Mouse (Mus musculus) limb, embryonic 10.5 days (tissue): ENCODE measurements around the gene Dab2ip. TPM values are rescaled to one million over a fixed set of nuclear protein-coding genes. Genes with fewer than 3 reads are reported as not detected.

Experiments used
- DNase-seq: peaks from one replicate; pipeline ENCODE4 v3.0.0-alpha.2; 2017; ENCODE audit warnings: low spot score
- H3K27ac ChIP-seq: fragments of 300-500 bp; sonication (generic); 2 replicates; pipeline ENCODE4 v1.5.1; 2016; ENCODE audit warnings: mild to moderate bottlenecking
- H3K27me3 ChIP-seq: fragments of 300-500 bp; sonication (generic); 2 replicates; pipeline ENCODE4 v1.6.1; 2016; ENCODE audit warnings: low read depth, mild to moderate bottlenecking; ENCODE audit not compliant: poor library complexity, severe bottlenecking
- H3K36me3 ChIP-seq: fragments of 300-500 bp; sonication (generic); 2 replicates; pipeline ENCODE4 v1.6.1; 2016; ENCODE audit warnings: mild to moderate bottlenecking, moderate library complexity
- H3K4me1 ChIP-seq: fragments of 300-500 bp; sonication (generic); 2 replicates; pipeline ENCODE4 v1.6.1; 2016
- H3K4me3 ChIP-seq: fragments of 300-500 bp; sonication (generic); 2 replicates; pipeline ENCODE4 v1.5.1; 2016; ENCODE audit warnings: mild to moderate bottlenecking, moderate library complexity
- H3K9me3 ChIP-seq: fragments of 300-500 bp; sonication (generic); replicated peaks from 2 replicates; pipeline ENCODE4 v1.6.1; 2016; ENCODE audit warnings: mild to moderate bottlenecking
- WGBS: fragments of 180-500 bp; shearing (Covaris S2); methylation state at CpG from one replicate; pipeline ENCODE4 v1.1.7; 2016; 5-methylcytosine and 5-hydroxymethylcytosine counted together
- polyA plus RNA-seq: library from polyadenylated mRNA; unstranded; fragments of >200 nt; fragmentation: Nextera tagmentation; extraction: Ambion mirVana; gene quantifications from 2 replicates; pipeline ENCODE4 v1.2.1, GENCODE M21; 2016

The Dab2ip gene
- polyA plus RNA-seq, 1 experiment from 2014 or later: 49.7 TPM

DNA sequence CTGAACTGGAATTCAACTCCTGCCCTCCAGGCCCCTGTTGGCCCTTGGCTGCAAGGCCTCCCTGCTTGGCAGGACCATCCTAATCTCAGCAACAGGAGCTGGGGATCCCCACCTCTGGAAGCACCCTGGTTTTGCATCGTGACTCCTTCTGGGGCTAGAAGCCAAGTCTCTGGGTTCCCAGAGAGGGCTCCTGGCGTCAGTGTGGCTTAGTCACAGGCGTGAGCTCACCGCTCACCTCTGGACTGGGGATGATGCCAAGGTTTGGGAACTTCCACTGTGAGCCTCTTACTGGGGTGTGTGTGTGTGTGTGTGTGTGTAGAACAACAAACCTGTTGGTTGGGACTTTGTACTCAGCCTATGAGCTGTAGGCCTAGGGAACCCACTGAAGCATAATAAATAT is 31.7 kb downstream of the Dab2ip start:
- no peak for DNase-seq
- Histone ChIP-seq H3K4me1 (peaks cover 46% of the 10 kb centered on the region), H3K9me3 (no peaks in the 10 kb centered on the region), H3K27me3 (peaks cover 58% of the 10 kb centered on the region), H3K27ac (no peak overlapping the region), H3K36me3 (no peaks in the 10 kb centered on the region), H3K4me3 (no peak overlapping the region)
- WGBS: 89% methylated on average over 4 of the region's 4 CpGs

- no peaks in the 10 kb centered on the region for H3K36me3 ChIP-seq
- H3K9me3 ChIP-seq: no peaks in the 10 kb centered on the region
- 76% methylated on average over 14 of the region's 14 CpGs for WGBS
- no peak overlapping the region for H3K27ac ChIP-seq
- DNase-seq: no peak
- peaks cover 38% of the 10 kb centered on the region for H3K4me1 ChIP-seq
- H3K4me3 ChIP-seq: no peak overlapping the region
- H3K27me3 ChIP-seq: peaks cover 37% of the 10 kb centered on the region
These were observed 34.1 kb downstream of the Dab2ip start for GRCm38 (mm10) chr2:35591961-35592724.

DNA sequence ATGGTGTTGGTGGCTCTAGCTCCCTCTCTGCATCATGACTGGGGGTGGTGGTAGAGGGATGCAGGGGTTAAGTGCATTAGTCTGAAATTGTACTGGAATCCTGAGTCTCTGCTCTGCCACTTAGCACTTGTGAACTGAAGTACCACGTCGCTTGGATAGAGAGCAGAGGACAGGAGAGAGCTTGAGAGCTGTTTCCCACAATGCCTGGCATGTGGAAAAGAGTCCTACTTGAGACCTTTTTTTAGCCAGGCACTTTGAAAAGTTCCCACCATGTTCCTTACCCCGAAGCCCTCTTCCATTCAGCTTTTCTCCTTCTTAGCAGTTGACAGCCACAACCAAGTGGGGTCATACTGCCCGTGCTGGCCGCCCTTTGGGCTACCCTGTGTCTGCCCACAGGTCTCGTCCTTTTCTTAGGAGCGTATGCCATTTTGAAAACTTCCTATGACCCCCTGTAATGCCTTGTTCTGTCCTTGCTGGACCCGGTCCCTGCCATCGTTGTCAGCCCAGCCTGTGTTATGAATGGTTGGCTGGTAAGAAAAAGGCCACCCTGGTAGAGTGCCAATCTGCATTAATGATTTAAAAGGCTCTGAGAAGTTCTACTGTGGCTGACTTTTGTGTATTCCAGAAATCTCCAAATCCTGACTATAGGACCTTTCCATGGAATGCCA is 34.8 kb downstream of the Dab2ip start:
- no peak for DNase-seq
- Histone ChIP-seq H3K27me3 (peaks cover 30% of the 10 kb centered on the region), H3K4me3 (no peak overlapping the region), H3K27ac (no peak overlapping the region), H3K9me3 (no peaks in the 10 kb centered on the region), H3K36me3 (no peaks in the 10 kb centered on the region), H3K4me1 (peaks cover 38% of the 10 kb centered on the region)
- WGBS: 89% methylated on average over 9 of the region's 9 CpGs

DNA sequence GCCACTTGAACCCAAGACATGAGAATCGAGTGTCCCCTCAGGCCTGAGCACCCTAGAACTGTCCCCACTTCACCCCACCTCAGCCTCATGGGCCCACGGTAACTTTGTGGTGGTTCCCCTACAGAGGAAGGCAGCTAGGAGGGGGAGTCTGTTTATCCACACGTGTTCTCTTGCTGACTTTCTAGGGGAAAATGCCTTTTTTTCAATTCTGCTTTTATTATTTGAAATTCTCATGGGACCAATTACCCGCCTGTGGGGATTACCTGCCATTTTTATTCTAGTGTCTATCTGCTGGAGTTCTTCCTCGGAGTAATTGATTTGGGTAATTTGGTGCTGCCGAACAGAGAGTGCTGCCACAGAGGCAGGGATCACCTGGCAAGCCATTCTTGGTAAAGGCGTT is 35.8 kb downstream of the Dab2ip start:
- Histone ChIP-seq H3K27ac (no peak overlapping the region), H3K4me1 (peaks cover 34% of the 10 kb centered on the region)
- WGBS: 79% methylated on average over 7 of the region's 7 CpGs

GRCm38 (mm10) chr2:35595102-35595501 is 37.0 kb downstream of the Dab2ip start:
- WGBS: 84% methylated on average over 1 of the region's 1 CpGs

More for the DNA sequence above, 35.8 kb downstream of the Dab2ip start:
- no peaks in the 10 kb centered on the region for H3K36me3 ChIP-seq
- DNase-seq: no peak
- H3K4me3 ChIP-seq: no peak overlapping the region
- no peaks in the 10 kb centered on the region for H3K9me3 ChIP-seq
- H3K27me3 ChIP-seq: peaks cover 20% of the 10 kb centered on the region

GRCm38 (mm10) chr2:35595718-35596117 is 37.7 kb downstream of the Dab2ip start:
- 58% methylated on average over 5 of the region's 5 CpGs for WGBS
- Histone ChIP-seq H3K9me3 (no peaks in the 10 kb centered on the region), H3K27me3 (peaks cover 9% of the 10 kb centered on the region; the same call in 1 of the 2 replicates), H3K4me3 (no peak overlapping the region), H3K36me3 (no peaks in the 10 kb centered on the region), H3K27ac (0 out of 2 replicates have a peak overlapping the region, but pooled peaks have one; percentile 6), H3K4me1 (peaks cover 36% of the 10 kb centered on the region)
- DNase-seq: no peak

More at GRCm38 (mm10) chr2:35595102-35595501, 37.0 kb downstream of the Dab2ip start:
- H3K4me1 ChIP-seq: peaks cover 38% of the 10 kb centered on the region
- H3K4me3 ChIP-seq: no peak overlapping the region
- H3K27ac ChIP-seq: 0 out of 2 replicates have a peak overlapping the region, but pooled peaks have one; percentile 6
- no peaks in the 10 kb centered on the region for H3K36me3 ChIP-seq
- no peaks in the 10 kb centered on the region for H3K9me3 ChIP-seq
- DNase-seq: no peak
- H3K27me3 ChIP-seq: peaks cover 9% of the 10 kb centered on the region; the same call in 1 of the 2 replicates

DNA sequence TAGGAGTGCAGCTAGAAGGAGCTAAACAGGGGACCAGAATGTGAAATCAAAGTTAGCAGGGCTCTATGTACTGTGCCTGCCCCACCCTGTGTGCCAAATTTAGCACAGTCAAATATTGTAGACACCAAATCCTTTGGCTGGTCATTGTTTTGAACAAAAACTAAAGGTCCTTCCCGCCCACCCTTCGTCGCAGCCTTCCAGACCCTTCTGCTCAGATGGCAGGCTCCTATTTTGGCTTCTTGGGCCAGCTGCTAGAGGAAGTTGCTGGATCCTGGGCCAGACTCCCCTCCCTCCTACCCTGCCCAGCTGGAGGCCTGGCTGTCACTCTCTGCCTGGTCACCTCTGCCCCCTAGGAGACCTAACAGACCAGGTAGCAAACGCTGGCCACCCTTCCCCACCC is 38.7 kb downstream of the Dab2ip start:
- Histone ChIP-seq H3K36me3 (no peaks in the 10 kb centered on the region), H3K4me1 (peaks cover 30% of the 10 kb centered on the region), H3K27me3 (peaks cover 4% of the 10 kb centered on the region; the same call in 1 of the 2 replicates), H3K4me3 (no peak overlapping the region), H3K27ac (0 out of 2 replicates have a peak overlapping the region, but pooled peaks have one; percentile 15), H3K9me3 (no peaks in the 10 kb centered on the region)
- DNase-seq: no peak
- 74% methylated on average over 4 of the region's 4 CpGs for WGBS

- Histone ChIP-seq H3K4me3 (no peak overlapping the region), H3K27me3 (peaks cover 5% of the 10 kb centered on the region; the same call in 1 of the 2 replicates), H3K4me1 (peaks cover 30% of the 10 kb centered on the region), H3K27ac (no peak overlapping the region), H3K9me3 (no peaks in the 10 kb centered on the region), H3K36me3 (no peaks in the 10 kb centered on the region)
- WGBS: 62% methylated on average over 3 of the region's 3 CpGs
- no peak for DNase-seq
These were observed 40.8 kb downstream of the Dab2ip start for GRCm38 (mm10) chr2:35598819-35599218.

DNA sequence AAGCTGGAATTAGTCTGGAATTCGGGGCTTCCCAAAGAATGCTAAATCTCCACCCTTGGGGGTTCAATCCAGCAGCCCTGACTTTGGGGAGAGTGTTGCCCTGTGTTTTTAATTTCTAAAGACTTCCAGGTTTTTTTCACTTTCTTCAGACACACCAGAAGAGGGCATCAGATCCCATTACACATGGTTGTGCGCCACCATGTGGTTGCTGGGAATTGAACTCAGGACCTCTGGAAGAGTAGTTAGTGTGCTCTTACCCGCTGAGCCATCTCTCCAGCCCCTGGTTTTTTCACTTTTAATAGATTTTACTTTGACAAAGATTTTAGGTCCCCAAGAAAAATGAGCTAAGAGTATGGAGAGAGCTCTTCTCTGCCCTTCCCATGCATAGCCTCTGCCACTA is 43.6 kb downstream of the Dab2ip start:
- WGBS: 75% methylated on average over 3 of the region's 3 CpGs
- Histone ChIP-seq H3K4me1 (peaks cover 41% of the 10 kb centered on the region), H3K4me3 (no peak overlapping the region), H3K9me3 (no peaks in the 10 kb centered on the region), H3K27ac (no peak overlapping the region), H3K27me3 (peaks cover 7% of the 10 kb centered on the region; the same call in 1 of the 2 replicates), H3K36me3 (no peaks in the 10 kb centered on the region)
- DNase-seq: no peak

DNA sequence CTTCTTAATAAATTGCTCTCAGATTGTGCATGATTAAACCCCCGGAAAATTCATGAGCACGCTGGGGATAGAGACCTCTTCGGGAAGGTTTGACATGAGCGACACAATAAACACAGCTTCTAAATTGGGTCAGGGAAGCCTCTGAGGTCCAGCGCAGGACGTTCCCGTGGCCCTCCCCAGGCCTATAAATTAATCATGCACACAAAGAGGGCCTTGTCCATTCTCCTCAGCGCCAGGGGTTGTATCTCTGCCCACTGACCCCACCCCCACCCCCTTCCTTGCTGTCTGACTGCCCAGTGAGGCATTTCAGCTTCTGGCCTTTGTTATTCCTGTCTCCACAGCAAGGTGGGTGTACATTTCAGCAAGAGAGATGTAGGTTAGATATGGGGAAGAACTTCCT is 49.4 kb downstream of the Dab2ip start:
- 57% methylated on average over 8 of the region's 8 CpGs for WGBS
- Histone ChIP-seq H3K27ac (0 out of 2 replicates have a peak overlapping the region, but pooled peaks have one; percentile 1), H3K4me1 (peaks cover 66% of the 10 kb centered on the region)

GRCm38 (mm10) chr2:35608856-35609255 is 50.8 kb downstream of the Dab2ip start:
- WGBS: 85% methylated on average over 7 of the region's 7 CpGs
- peaks cover 78% of the 10 kb centered on the region for H3K4me1 ChIP-seq
- peak overlapping the region; percentile 47 for H3K27ac ChIP-seq
- no peak for DNase-seq
- H3K9me3 ChIP-seq: no peaks in the 10 kb centered on the region
- no peak overlapping the region for H3K4me3 ChIP-seq
- H3K36me3 ChIP-seq: no peaks in the 10 kb centered on the region
- H3K27me3 ChIP-seq: 0 out of 2 replicates have a peak, but pooled peaks cover 1% of the 10 kb centered on the region

More for the DNA sequence above, 49.4 kb downstream of the Dab2ip start:
- Histone ChIP-seq H3K9me3 (no peaks in the 10 kb centered on the region), H3K27me3 (peaks cover 4% of the 10 kb centered on the region; the same call in 1 of the 2 replicates), H3K4me3 (no peak overlapping the region), H3K36me3 (no peaks in the 10 kb centered on the region)
- DNase-seq: no peak

GRCm38 (mm10) chr2:35609317-35609716 is 51.3 kb downstream of the Dab2ip start:
- H3K4me1 ChIP-seq: peaks cover 78% of the 10 kb centered on the region
- 83% methylated on average over 9 of the region's 9 CpGs for WGBS
- H3K36me3 ChIP-seq: no peaks in the 10 kb centered on the region
- H3K27me3 ChIP-seq: no peaks in the 10 kb centered on the region
- H3K27ac ChIP-seq: peak overlapping the region; percentile 47
- H3K4me3 ChIP-seq: no peak overlapping the region
- H3K9me3 ChIP-seq: no peaks in the 10 kb centered on the region
- no peak for DNase-seq
